Mouse (Mus musculus) kidney, adult 9 months (tissue): ENCODE data around the gene Gm45208.

Experiments
- DNase-seq: peaks from one replicate; pipeline ENCODE4 v3.0.0; 2022

Gm45208 gene

GRCm38 (mm10) chrX:7775501-7776205 is 53.6 kb downstream of the Gm45208 start:
- no peak for DNase-seq

DNA sequence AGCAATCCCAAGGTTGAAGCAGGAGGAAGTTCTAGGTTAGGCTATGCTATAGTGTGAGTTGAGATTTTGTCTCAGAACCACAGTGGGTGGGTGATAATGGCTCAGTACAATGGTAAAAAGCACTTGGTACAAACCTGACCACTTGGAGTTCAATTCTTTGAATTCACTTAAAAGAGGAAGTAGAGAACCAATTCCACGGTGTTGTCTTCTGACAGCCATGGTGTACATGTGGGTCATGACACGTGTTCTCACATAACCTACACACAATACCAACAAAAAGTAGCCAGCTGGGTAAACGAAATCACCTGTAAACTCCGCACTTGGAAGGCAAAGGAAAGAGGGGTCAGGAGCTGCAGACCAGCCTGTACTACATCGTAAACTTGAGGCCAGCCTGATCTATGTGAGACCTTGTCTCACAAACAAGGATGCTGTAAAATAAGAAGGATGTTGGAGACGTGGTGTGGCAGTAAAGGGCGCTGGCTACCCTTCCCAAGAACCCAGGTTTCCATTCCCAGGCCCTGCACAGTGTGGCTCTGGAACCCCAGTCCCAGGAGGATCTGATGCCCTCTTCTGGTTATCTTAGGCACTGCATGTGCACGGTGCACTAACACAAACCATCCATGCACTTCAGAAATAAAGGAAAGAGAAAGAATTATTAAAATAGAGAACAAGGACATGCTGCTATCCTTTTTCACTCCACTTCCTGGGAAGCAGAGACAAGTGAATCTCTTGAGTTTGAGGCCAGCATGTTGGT is 54.5 kb downstream of the Gm45208 start:
- peak; percentile 59 for DNase-seq

DNA sequence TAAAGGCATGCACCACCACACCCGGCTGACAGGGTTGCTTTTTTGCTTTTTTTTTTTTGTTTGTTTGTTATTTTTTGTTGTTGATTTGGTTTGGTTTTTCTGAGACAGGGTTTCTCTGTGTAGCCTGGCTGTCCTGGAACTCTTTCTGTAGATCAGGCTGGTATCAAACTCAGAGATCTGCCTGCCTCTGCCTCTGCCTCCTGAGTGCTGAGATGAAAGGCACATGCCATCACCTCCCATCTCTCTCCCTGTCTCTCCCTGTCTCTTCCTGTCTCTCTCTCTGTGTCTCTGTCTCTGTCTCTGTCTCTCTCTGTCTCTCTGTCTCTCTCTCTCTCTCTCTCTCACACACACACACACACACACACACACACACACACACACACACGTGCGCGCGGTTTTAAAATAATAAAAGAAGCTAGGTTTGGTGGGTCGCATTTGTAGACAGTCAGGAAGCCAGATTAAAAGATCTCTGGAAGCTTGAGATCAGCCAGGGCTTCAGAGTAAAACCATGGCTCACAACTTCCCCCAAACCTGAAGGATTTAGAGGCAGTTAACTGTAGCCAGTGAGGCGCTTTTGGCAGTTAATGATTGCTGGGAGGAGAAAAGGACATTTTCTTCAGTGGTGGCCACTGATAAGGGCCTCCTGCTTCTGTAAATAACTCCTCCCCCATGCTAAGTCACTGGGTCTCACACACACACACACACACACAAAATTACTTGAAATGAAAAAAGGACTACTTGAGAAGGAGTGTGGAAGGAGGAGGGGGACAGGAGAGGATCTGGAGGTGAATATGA is 56.6 kb downstream of the Gm45208 start:
- peak; percentile 14 for DNase-seq

DNA sequence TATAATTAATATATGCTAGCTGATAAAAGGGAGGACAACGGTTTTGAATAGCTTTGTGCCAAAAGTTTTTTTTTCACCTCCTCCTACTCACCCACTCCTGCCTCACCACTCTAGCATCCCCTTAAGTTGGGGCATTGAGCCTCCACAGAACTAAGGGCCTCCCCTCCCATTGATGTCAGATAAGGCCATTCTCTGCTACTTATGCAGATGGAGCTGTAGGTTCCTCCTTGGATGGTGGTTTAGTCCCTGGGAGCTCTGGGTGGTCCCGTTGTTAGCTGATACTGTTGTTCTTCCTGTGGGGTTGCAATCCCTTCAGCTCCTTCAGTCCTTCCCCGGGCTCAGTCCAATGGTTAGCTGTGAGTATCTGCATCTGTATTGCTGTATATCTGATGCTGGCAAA is 57.2 kb downstream of the Gm45208 start:
- DNase-seq = no peak
